Mouse (Mus musculus) forebrain, embryonic 12.5 days (tissue): ENCODE data around the gene Pkd1l1. TPM values are rescaled to one million over a fixed set of nuclear protein-coding genes. Genes with fewer than 3 reads are reported as not detected.

Experiments
- ATAC-seq: fragments of 200-750 bp; cut with Nextera tagmentation; 2 replicates; pipeline ENCODE4 v1.8.0; 2017; ENCODE audit warnings: moderate TSS enrichment; ENCODE audit not compliant: low FRiP score
- H3K27ac ChIP-seq: fragments of 300-500 bp; sonication (generic); 2 replicates; pipeline ENCODE4 v1.5.1; 2016; ENCODE audit warnings: mild to moderate bottlenecking
- H3K27me3 ChIP-seq: fragments of 300-500 bp; sonication (generic); 2 replicates; pipeline ENCODE4 v1.6.1; 2016; ENCODE audit warnings: mild to moderate bottlenecking
- H3K36me3 ChIP-seq: fragments of 300-500 bp; sonication (generic); replicated peaks from 2 replicates; pipeline ENCODE4 v1.6.1; 2016; ENCODE audit warnings: mild to moderate bottlenecking
- H3K4me1 ChIP-seq: fragments of 300-500 bp; sonication (generic); 2 replicates; pipeline ENCODE4 v1.6.1; 2016
- H3K4me2 ChIP-seq: fragments of 300-500 bp; sonication (generic); 2 replicates; pipeline ENCODE4 v1.6.1; 2016; ENCODE audit warnings: mild to moderate bottlenecking, moderate library complexity
- H3K4me3 ChIP-seq: fragments of 300-500 bp; sonication (generic); replicated peaks from 2 replicates; pipeline ENCODE4 v1.5.1; 2016; ENCODE audit warnings: mild to moderate bottlenecking
- H3K9ac ChIP-seq: fragments of 300-500 bp; sonication (generic); 2 replicates; pipeline ENCODE4 v1.6.1; 2016; ENCODE audit warnings: mild to moderate bottlenecking
- H3K9me3 ChIP-seq: fragments of 300-500 bp; sonication (generic); 2 replicates; pipeline ENCODE4 v1.6.1; 2016
- WGBS: fragments of 180-500 bp; shearing (Covaris S2); methylation state at CpG from one replicate; pipeline ENCODE4 v1.1.7; 2016; 5-methylcytosine and 5-hydroxymethylcytosine counted together
- polyA plus RNA-seq: library from polyadenylated mRNA; unstranded; fragments of >200 nt; fragmentation: Nextera tagmentation; extraction: Ambion mirVana; gene quantifications from 2 replicates; pipeline ENCODE4 v1.2.1, GENCODE M21; 2016

Pkd1l1 gene
- polyA plus RNA-seq, 1 experiment from 2014 or later = 0.10 TPM

- H3K4me2 ChIP-seq = no peak overlapping the region
- no peaks in the 10 kb centered on the region for H3K27me3 ChIP-seq
- H3K9ac ChIP-seq = no peak overlapping the region
- no peak overlapping the region for H3K27ac ChIP-seq
- 88% methylated on average over 4 of the region's 4 CpGs for WGBS
- H3K4me3 ChIP-seq = no peak overlapping the region
- H3K36me3 ChIP-seq = no peaks in the 10 kb centered on the region
- no peak for ATAC-seq
- H3K4me1 ChIP-seq = no peaks in the 10 kb centered on the region
- H3K9me3 ChIP-seq = no peaks in the 10 kb centered on the region
These were observed 90.3 kb downstream of the Pkd1l1 start for GRCm38 (mm10) chr11:8882793-8883192.

- no peak for ATAC-seq
These were observed 91.5 kb downstream of the Pkd1l1 start for GRCm38 (mm10) chr11:8881521-8881920.

GRCm38 (mm10) chr11:8870115-8870514 is 103.0 kb downstream of the Pkd1l1 start:
- H3K4me3 ChIP-seq = no peak overlapping the region
- H3K27me3 ChIP-seq = no peaks in the 10 kb centered on the region
- H3K9ac ChIP-seq = no peak overlapping the region
- H3K9me3 ChIP-seq = no peaks in the 10 kb centered on the region
- no peak overlapping the region for H3K27ac ChIP-seq
- H3K4me1 ChIP-seq = no peaks in the 10 kb centered on the region
- H3K4me2 ChIP-seq = no peak overlapping the region
- ATAC-seq = no peak
- 87% methylated on average over 5 of the region's 5 CpGs for WGBS
- H3K36me3 ChIP-seq = no peaks in the 10 kb centered on the region

More at GRCm38 (mm10) chr11:8881521-8881920, 91.5 kb downstream of the Pkd1l1 start:
- no peaks in the 10 kb centered on the region for H3K36me3 ChIP-seq
- H3K4me1 ChIP-seq = no peaks in the 10 kb centered on the region
- H3K4me2 ChIP-seq = no peak overlapping the region
- H3K9ac ChIP-seq = no peak overlapping the region
- H3K27me3 ChIP-seq = no peaks in the 10 kb centered on the region
- H3K9me3 ChIP-seq = no peaks in the 10 kb centered on the region
- no peak overlapping the region for H3K4me3 ChIP-seq
- H3K27ac ChIP-seq = no peak overlapping the region
- 65% methylated on average over 2 of the region's 2 CpGs for WGBS

- ATAC-seq = no peak
- Histone ChIP-seq H3K4me2 (no peak overlapping the region), H3K36me3 (no peaks in the 10 kb centered on the region), H3K9me3 (no peaks in the 10 kb centered on the region), H3K27ac (no peak overlapping the region), H3K9ac (no peak overlapping the region), H3K4me1 (peaks cover 16% of the 10 kb centered on the region), H3K27me3 (no peaks in the 10 kb centered on the region), H3K4me3 (no peak overlapping the region)
- 96% methylated on average over 7 of the region's 7 CpGs for WGBS
These were observed 107.0 kb downstream of the Pkd1l1 start for GRCm38 (mm10) chr11:8866021-8866420.

- no peaks in the 10 kb centered on the region for H3K36me3 ChIP-seq
- peak overlapping the region; percentile 53; the same call in 1 of the 2 replicates for H3K27ac ChIP-seq
- peak overlapping the region; percentile 21; the same call in 1 of the 2 replicates for H3K4me2 ChIP-seq
- 47% methylated on average over 8 of the region's 8 CpGs for WGBS
- H3K4me3 ChIP-seq = no peak overlapping the region
- no peaks in the 10 kb centered on the region for H3K9me3 ChIP-seq
- no peak overlapping the region for H3K9ac ChIP-seq
- no peaks in the 10 kb centered on the region for H3K27me3 ChIP-seq
- peak; percentile 80 for ATAC-seq
- H3K4me1 ChIP-seq = peaks cover 22% of the 10 kb centered on the region
These were observed 109.0 kb downstream of the Pkd1l1 start for GRCm38 (mm10) chr11:8863955-8864675.

- Histone ChIP-seq H3K4me3 (no peak overlapping the region), H3K9me3 (no peaks in the 10 kb centered on the region), H3K27ac (no peak overlapping the region), H3K9ac (no peak overlapping the region), H3K4me1 (peaks cover 22% of the 10 kb centered on the region), H3K27me3 (no peaks in the 10 kb centered on the region), H3K4me2 (no peak overlapping the region), H3K36me3 (no peaks in the 10 kb centered on the region)
- ATAC-seq = no peak
- 87% methylated on average over 4 of the region's 4 CpGs for WGBS
These were observed 110.6 kb downstream of the Pkd1l1 start for GRCm38 (mm10) chr11:8862426-8862825.

- no peak overlapping the region for H3K27ac ChIP-seq
- H3K4me2 ChIP-seq = no peak overlapping the region
- no peak overlapping the region for H3K4me3 ChIP-seq
- H3K27me3 ChIP-seq = no peaks in the 10 kb centered on the region
- no peaks in the 10 kb centered on the region for H3K36me3 ChIP-seq
- H3K9me3 ChIP-seq = no peaks in the 10 kb centered on the region
- H3K9ac ChIP-seq = no peak overlapping the region
- peaks cover 22% of the 10 kb centered on the region for H3K4me1 ChIP-seq
- no peak for ATAC-seq
- 83% methylated on average over 4 of the region's 4 CpGs for WGBS
These were observed 111.1 kb downstream of the Pkd1l1 start for GRCm38 (mm10) chr11:8861978-8862377.

GRCm38 (mm10) chr11:8860878-8861277 is 112.2 kb downstream of the Pkd1l1 start:
- Histone ChIP-seq H3K9ac (no peak overlapping the region), H3K27me3 (no peaks in the 10 kb centered on the region), H3K4me2 (no peak overlapping the region), H3K27ac (no peak overlapping the region), H3K36me3 (no peaks in the 10 kb centered on the region), H3K4me3 (no peak overlapping the region), H3K4me1 (peaks cover 22% of the 10 kb centered on the region), H3K9me3 (no peaks in the 10 kb centered on the region)
- 19% methylated on average over 3 of the region's 3 CpGs for WGBS
- ATAC-seq = no peak

- no peaks in the 10 kb centered on the region for H3K9me3 ChIP-seq
- no peak overlapping the region for H3K27ac ChIP-seq
- 30% methylated on average over 5 of the region's 5 CpGs for WGBS
- H3K4me2 ChIP-seq = no peak overlapping the region
- H3K36me3 ChIP-seq = no peaks in the 10 kb centered on the region
- H3K27me3 ChIP-seq = no peaks in the 10 kb centered on the region
- ATAC-seq = no peak
- peaks cover 22% of the 10 kb centered on the region for H3K4me1 ChIP-seq
- H3K9ac ChIP-seq = no peak overlapping the region
- no peak overlapping the region for H3K4me3 ChIP-seq
These were observed 113.2 kb downstream of the Pkd1l1 start for GRCm38 (mm10) chr11:8859868-8860267.

- H3K9me3 ChIP-seq = no peaks in the 10 kb centered on the region
- no peak overlapping the region for H3K4me3 ChIP-seq
- WGBS = 66% methylated on average over 3 of the region's 3 CpGs
- no peak overlapping the region for H3K9ac ChIP-seq
- no peak overlapping the region for H3K27ac ChIP-seq
- H3K36me3 ChIP-seq = no peaks in the 10 kb centered on the region
- H3K27me3 ChIP-seq = no peaks in the 10 kb centered on the region
- ATAC-seq = no peak
- H3K4me2 ChIP-seq = no peak overlapping the region
- H3K4me1 ChIP-seq = peaks cover 15% of the 10 kb centered on the region
These were observed 114.0 kb downstream of the Pkd1l1 start for GRCm38 (mm10) chr11:8859041-8859440.

- H3K27ac ChIP-seq = no peak overlapping the region
- no peak overlapping the region for H3K9ac ChIP-seq
- H3K4me3 ChIP-seq = no peak overlapping the region
- ATAC-seq = no peak
- no peaks in the 10 kb centered on the region for H3K36me3 ChIP-seq
- no peak overlapping the region for H3K4me2 ChIP-seq
- H3K4me1 ChIP-seq = peaks cover 6% of the 10 kb centered on the region; the same call in 1 of the 2 replicates
- WGBS = 48% methylated on average over 5 of the region's 5 CpGs
- H3K9me3 ChIP-seq = no peaks in the 10 kb centered on the region
- H3K27me3 ChIP-seq = no peaks in the 10 kb centered on the region
These were observed 116.9 kb downstream of the Pkd1l1 start for GRCm38 (mm10) chr11:8856125-8856524.

GRCm38 (mm10) chr11:8848049-8848448 is 125.0 kb downstream of the Pkd1l1 start:
- Histone ChIP-seq H3K9ac (no peak overlapping the region), H3K4me3 (no peak overlapping the region)

GRCm38 (mm10) chr11:8847627-8848026 is 125.4 kb downstream of the Pkd1l1 start:
- H3K9me3 ChIP-seq = no peaks in the 10 kb centered on the region
- H3K4me2 ChIP-seq = no peak overlapping the region
- H3K4me3 ChIP-seq = no peak overlapping the region
- H3K36me3 ChIP-seq = no peaks in the 10 kb centered on the region
- no peaks in the 10 kb centered on the region for H3K4me1 ChIP-seq
- H3K27ac ChIP-seq = no peak overlapping the region
- no peaks in the 10 kb centered on the region for H3K27me3 ChIP-seq
- WGBS = 88% methylated on average over 2 of the region's 2 CpGs
- no peak overlapping the region for H3K9ac ChIP-seq
- no peak for ATAC-seq

More at GRCm38 (mm10) chr11:8848049-8848448, 125.0 kb downstream of the Pkd1l1 start:
- no peaks in the 10 kb centered on the region for H3K9me3 ChIP-seq
- no peaks in the 10 kb centered on the region for H3K27me3 ChIP-seq
- no peak for ATAC-seq
- no peak overlapping the region for H3K4me2 ChIP-seq
- H3K4me1 ChIP-seq = no peaks in the 10 kb centered on the region
- no peak overlapping the region for H3K27ac ChIP-seq
- H3K36me3 ChIP-seq = no peaks in the 10 kb centered on the region
